Mouse (Mus musculus) kidney, embryonic 14.5 days (tissue): Measurements from ENCODE around the gene Mst1. TPM values are rescaled to one million over a fixed set of nuclear protein-coding genes. Genes with fewer than 3 reads are reported as not detected.

Source experiments
- ATAC-seq: fragments of 200-750 bp; cut with Nextera tagmentation; 2 replicates; pipeline ENCODE4 v1.8.0; 2017; ENCODE audit warnings: moderate number of reproducible peaks, mild to moderate bottlenecking, moderate TSS enrichment, moderate library complexity; ENCODE audit not compliant: low FRiP score, low TSS enrichment
- H3K27ac ChIP-seq: fragments of 300-500 bp; sonication (generic); 2 replicates; pipeline ENCODE4 v1.5.1; 2014; ENCODE audit warnings: low read depth, mild to moderate bottlenecking, low read length, moderate library complexity, mixed read lengths
- H3K27me3 ChIP-seq: fragments of 300-500 bp; sonication (generic); 2 replicates; pipeline ENCODE4 v1.6.1; 2014; ENCODE audit warnings: mild to moderate bottlenecking, low read length; ENCODE audit not compliant: control insufficient read depth, insufficient read depth
- H3K36me3 ChIP-seq: fragments of 300-500 bp; sonication (generic); 2 replicates; pipeline ENCODE4 v1.6.1; 2014; ENCODE audit warnings: low read length, mixed read lengths; ENCODE audit not compliant: control insufficient read depth, insufficient read depth
- H3K4me1 ChIP-seq: fragments of 300-500 bp; sonication (generic); 2 replicates; pipeline ENCODE4 v1.6.1; 2014; ENCODE audit warnings: low read length, mixed read lengths; ENCODE audit not compliant: control insufficient read depth, insufficient read depth
- H3K4me2 ChIP-seq: fragments of 300-500 bp; sonication (generic); replicated peaks from 2 replicates; pipeline ENCODE4 v1.6.1; 2014; ENCODE audit warnings: low read depth, mild to moderate bottlenecking, low read length
- H3K4me3 ChIP-seq: fragments of 300-500 bp; sonication (generic); 2 replicates; pipeline ENCODE4 v1.5.1; 2014; ENCODE audit warnings: mild to moderate bottlenecking, low read length
- H3K9ac ChIP-seq: fragments of 300-500 bp; sonication (generic); 2 replicates; pipeline ENCODE4 v1.6.1; 2014; ENCODE audit warnings: low read depth, mild to moderate bottlenecking, low read length, moderate library complexity
- H3K9me3 ChIP-seq: fragments of 300-500 bp; sonication (generic); 2 replicates; pipeline ENCODE4 v1.6.1; 2016; ENCODE audit warnings: low read length; ENCODE audit not compliant: control insufficient read depth
- WGBS: fragments of 180-500 bp; shearing (Covaris S2); extraction: QIAGEN DNeasy Blood & Tissue Kit; methylation state at CpG from one replicate; pipeline ENCODE4 v1.1.7; 2014; 5-methylcytosine and 5-hydroxymethylcytosine counted together
- polyA plus RNA-seq: library from polyadenylated mRNA; unstranded; fragments of >200 nt; fragmentation: Nextera tagmentation; extraction: Ambion mirVana; gene quantifications from 2 replicates; pipeline ENCODE4 v1.2.1, GENCODE M21; 2014

Mst1 gene
- polyA plus RNA-seq, 1 experiment from 2014 or later = not detected

- peak overlapping the region; percentile 70 for H3K9ac ChIP-seq
- H3K4me3 ChIP-seq = peak overlapping the region; percentile 84
- no peak for ATAC-seq
- 43% methylated on average over 15 of the region's 15 CpGs for WGBS
- H3K36me3 ChIP-seq = peaks cover 53% of the 10 kb centered on the region
- peak overlapping the region; percentile 71 for H3K27ac ChIP-seq
- peak overlapping the region; percentile 87 for H3K4me2 ChIP-seq
- H3K9me3 ChIP-seq = no peaks in the 10 kb centered on the region
- H3K4me1 ChIP-seq = peaks cover 22% of the 10 kb centered on the region
- no peaks in the 10 kb centered on the region for H3K27me3 ChIP-seq
Measured at GRCm38 (mm10) chr9:108049561-108050251, 30.5 kb upstream of the Mst1 start.

GRCm38 (mm10) chr9:108051184-108051930, 28.9 kb upstream of the Mst1 start:
- peaks cover 22% of the 10 kb centered on the region for H3K4me1 ChIP-seq
- no peaks in the 10 kb centered on the region for H3K9me3 ChIP-seq
- no peaks in the 10 kb centered on the region for H3K27me3 ChIP-seq
- H3K36me3 ChIP-seq = peaks cover 51% of the 10 kb centered on the region
- H3K4me3 ChIP-seq = no peak overlapping the region
- H3K9ac ChIP-seq = no peak overlapping the region
- WGBS = 93% methylated on average over 15 of the region's 15 CpGs
- no peak for ATAC-seq
- H3K4me2 ChIP-seq = no peak overlapping the region
- H3K27ac ChIP-seq = no peak overlapping the region

GRCm38 (mm10) chr9:108051931-108052220, 28.4 kb upstream of the Mst1 start:
- no peak overlapping the region for H3K4me3 ChIP-seq
- no peak overlapping the region for H3K4me2 ChIP-seq
- no peak overlapping the region for H3K27ac ChIP-seq
- peaks cover 22% of the 10 kb centered on the region for H3K4me1 ChIP-seq
- H3K36me3 ChIP-seq = peaks cover 48% of the 10 kb centered on the region
- no peak overlapping the region for H3K9ac ChIP-seq
- H3K27me3 ChIP-seq = no peaks in the 10 kb centered on the region
- ATAC-seq = no peak
- 79% methylated on average over 4 of the region's 4 CpGs for WGBS
- H3K9me3 ChIP-seq = no peaks in the 10 kb centered on the region

GRCm38 (mm10) chr9:108052411-108052810, 27.8 kb upstream of the Mst1 start:
- H3K4me1 ChIP-seq = peaks cover 22% of the 10 kb centered on the region
- ATAC-seq = no peak
- H3K27ac ChIP-seq = no peak overlapping the region
- H3K4me2 ChIP-seq = no peak overlapping the region
- no peaks in the 10 kb centered on the region for H3K9me3 ChIP-seq
- no peak overlapping the region for H3K4me3 ChIP-seq
- peaks cover 50% of the 10 kb centered on the region for H3K36me3 ChIP-seq
- H3K9ac ChIP-seq = no peak overlapping the region
- 77% methylated on average over 7 of the region's 7 CpGs for WGBS
- no peaks in the 10 kb centered on the region for H3K27me3 ChIP-seq

- WGBS = 57% methylated on average over 20 of the region's 20 CpGs
- Histone ChIP-seq H3K9ac (peak within 1 kb of the TSS; percentile 37; the same call in 1 of the 2 replicates), H3K4me1 (peaks cover 17% of the 10 kb centered on the region), H3K36me3 (peaks cover 49% of the 10 kb centered on the region), H3K27ac (no peak within 1 kb of the TSS), H3K4me3 (0 out of 2 replicates have a peak within 1 kb of the TSS, but pooled peaks have one; percentile 6), H3K9me3 (no peaks in the 10 kb centered on the region), H3K27me3 (no peaks in the 10 kb centered on the region), H3K4me2 (peak within 1 kb of the TSS; percentile 37)
- peak; percentile 53 for ATAC-seq
Measured at GRCm38 (mm10) chr9:108052885-108053664, 27.2 kb upstream of the Mst1 start, which contains the start of gene Amigo3. Gene Amigo3, plus strand, starts transcription at chr9:108053159.

GRCm38 (mm10) chr9:108053665-108054225, 26.5 kb upstream of the Mst1 start:
- Histone ChIP-seq H3K4me1 (peaks cover 16% of the 10 kb centered on the region), H3K27me3 (no peaks in the 10 kb centered on the region), H3K36me3 (peaks cover 56% of the 10 kb centered on the region), H3K27ac (no peak overlapping the region), H3K9me3 (no peaks in the 10 kb centered on the region), H3K9ac (0 out of 2 replicates have a peak overlapping the region, but pooled peaks have one; percentile 37), H3K4me2 (no peak overlapping the region), H3K4me3 (no peak overlapping the region)
- WGBS = 90% methylated on average over 15 of the region's 15 CpGs
- ATAC-seq = no peak

- H3K4me3 ChIP-seq = no peak overlapping the region
- no peak for ATAC-seq
- no peaks in the 10 kb centered on the region for H3K27me3 ChIP-seq
Measured at GRCm38 (mm10) chr9:108054331-108055040, 25.8 kb upstream of the Mst1 start.

GRCm38 (mm10) chr9:108055061-108055460, 25.2 kb upstream of the Mst1 start:
- ATAC-seq = no peak
- H3K4me2 ChIP-seq = no peak overlapping the region
- H3K9me3 ChIP-seq = no peaks in the 10 kb centered on the region
- peaks cover 64% of the 10 kb centered on the region for H3K36me3 ChIP-seq
- no peak overlapping the region for H3K4me3 ChIP-seq
- H3K27ac ChIP-seq = no peak overlapping the region
- no peak overlapping the region for H3K9ac ChIP-seq
- no peaks in the 10 kb centered on the region for H3K27me3 ChIP-seq
- WGBS = 75% methylated on average over 1 of the region's 1 CpGs
- peaks cover 12% of the 10 kb centered on the region for H3K4me1 ChIP-seq

More at GRCm38 (mm10) chr9:108054331-108055040, 25.8 kb upstream of the Mst1 start:
- H3K9me3 ChIP-seq = no peaks in the 10 kb centered on the region
- 92% methylated on average over 22 of the region's 22 CpGs for WGBS
- H3K36me3 ChIP-seq = peaks cover 63% of the 10 kb centered on the region
- no peak overlapping the region for H3K4me2 ChIP-seq
- H3K9ac ChIP-seq = no peak overlapping the region
- H3K4me1 ChIP-seq = peaks cover 16% of the 10 kb centered on the region
- H3K27ac ChIP-seq = no peak overlapping the region
